Mouse (Mus musculus) liver, adult 2 months (tissue): Measurements from ENCODE around the gene Ankrd37.

Source experiments
- CTCF ChIP-seq: fragments of 200-500 bp; IDR thresholded peaks from 2 replicates; pipeline ENCODE4 v1.5.1; 2011; ENCODE audit warnings: low read depth, low read length, control low read depth
- POLR2A ChIP-seq: fragments of 200-500 bp; IDR thresholded peaks from 2 replicates; pipeline ENCODE4 v1.6.1; 2011; ENCODE audit warnings: low read length, control low read depth; ENCODE audit not compliant: insufficient read depth; ENCODE audit errors: extremely low read depth

- TF ChIP-seq POLR2A (no peak), CTCF (no peak)
Observed at GRCm38 (mm10) chr8:46039666-46040065, 34.2 kb upstream of the Ankrd37 start.
